Mouse (Mus musculus): ENCODE measurements at regions not wholly inside any gene's neighbourhood (a gene's known extent, or its start where the extent isn't known, plus 50 kb on each side); places are given as distances from the start of the nearest gene placed in this dataset.

GRCm38 (mm10) chr13:31351481-31351880 lies 204.5 kb upstream of the Foxq1 start:
- no peak for TF ChIP-seq GATA1 (IDR thresholded peaks at IDR 0.05; ENCODE audit: borderline replicate concordance, low read length)
- no peak for TF ChIP-seq FLI1 (IDR thresholded peaks at IDR 0.05; ENCODE audit: low read length)
